8 mouse cellular contexts compared by ENCODE assay signal in the genomic region with DNA sequence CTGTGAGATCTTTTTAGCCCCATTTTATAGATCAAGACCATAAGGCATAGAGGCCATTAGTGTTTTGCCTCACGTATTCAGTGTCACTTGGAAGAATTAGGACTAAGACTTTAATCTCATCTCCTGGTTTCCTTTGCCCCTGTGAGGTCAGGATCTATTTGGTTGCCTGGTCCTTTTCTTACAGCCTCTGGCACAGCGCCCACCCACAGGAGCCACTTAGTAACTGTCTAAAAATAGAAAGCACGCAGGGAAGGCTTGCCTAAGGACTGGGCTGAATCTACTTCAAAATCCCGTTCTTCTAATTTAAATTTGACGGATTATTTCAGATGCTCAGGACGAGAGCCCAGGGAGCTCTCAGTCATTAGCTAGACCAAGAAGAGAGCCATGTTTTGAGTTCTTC. TPM values are rescaled to one million over a fixed set of nuclear protein-coding genes. Genes with fewer than 3 reads are reported as not detected.
DNase-seq lines count a peak whose midpoint lies in the region; ATAC-seq lines count a peak whose summit lies in the region.

No protein-coding gene starts in this region.

- no peak for ATAC-seq in kidney, embryonic 14.5 days (ENCODE audit: low FRiP score, low TSS enrichment)
- ATAC-seq in stomach, embryonic 14.5 days (ENCODE audit: insufficient number of reproducible peaks, insufficient read depth, low FRiP score, low read depth): no peak

- WGBS in kidney, embryonic 14.5 days: 67% methylated on average over 6 of the region's 6 CpGs
- WGBS in stomach, embryonic 14.5 days: 33% methylated on average over 6 of the region's 6 CpGs

- H3K4me1 ChIP-seq in kidney, embryonic 14.5 days (ENCODE audit: control insufficient read depth, insufficient read depth, low read length): no peaks in the 10 kb centered on the region
- no peaks in the 10 kb centered on the region for H3K4me1 ChIP-seq in stomach, embryonic 14.5 days (ENCODE audit: control insufficient read depth, insufficient read depth, low read length)

- no peak overlapping the region for H3K4me3 ChIP-seq in kidney, embryonic 14.5 days (ENCODE audit: low read length)
- H3K4me3 ChIP-seq in stomach, embryonic 14.5 days (ENCODE audit: low read depth, low read length): no peak overlapping the region

- no peak overlapping the region for H3K9ac ChIP-seq in kidney, embryonic 14.5 days (ENCODE audit: low read depth, low read length)
- no peak overlapping the region for H3K9ac ChIP-seq in stomach, embryonic 14.5 days (replicated peaks; ENCODE audit: low read depth, low read length)

- no peaks in the 10 kb centered on the region for H3K9me3 ChIP-seq in kidney, embryonic 14.5 days (ENCODE audit: control insufficient read depth, low read length)
- no peaks in the 10 kb centered on the region for H3K9me3 ChIP-seq in stomach, embryonic 14.5 days (ENCODE audit: control insufficient read depth, low read depth, low read length)

- peak; percentile 58 to 68 for DNase-seq in adrenal gland, adult (ENCODE audit: inconsistent age in 2 of 2, low spot score in 1 of 2)
- no peak for DNase-seq in adrenal gland, postnatal 4 days (ENCODE audit: low spot score in 2 of 2)
- DNase-seq in testis, postnatal 10 days (ENCODE audit: low spot score): peak; percentile 51
- no peak for DNase-seq in testis, postnatal 14 days (ENCODE audit: low spot score)
- no peak for DNase-seq in left cerebral cortex, adult 9 months (ENCODE audit: low spot score in 2 of 2)
- DNase-seq in spleen, postnatal 4 days (ENCODE audit: low spot score in 2 of 2): no peak

- no peak overlapping the region for H3K4me2 ChIP-seq in kidney, embryonic 14.5 days (replicated peaks; ENCODE audit: low read depth, low read length)
- H3K4me2 ChIP-seq in stomach, embryonic 14.5 days (replicated peaks; ENCODE audit: low read depth, low read length): no peak overlapping the region

- H3K36me3 ChIP-seq in kidney, embryonic 14.5 days (ENCODE audit: control insufficient read depth, insufficient read depth, low read length): no peaks in the 10 kb centered on the region
- H3K36me3 ChIP-seq in stomach, embryonic 14.5 days (ENCODE audit: control insufficient read depth, insufficient read depth, low read length): no peaks in the 10 kb centered on the region

- H3K27ac ChIP-seq in kidney, embryonic 14.5 days (ENCODE audit: low read depth, low read length): peak overlapping the region; percentile 19; the same call in 1 of the 2 replicates
- H3K27ac ChIP-seq in stomach, embryonic 14.5 days (ENCODE audit: low read length): peak overlapping the region; percentile 50; the same call in 1 of the 2 replicates

- H3K27me3 ChIP-seq in kidney, embryonic 14.5 days (ENCODE audit: control insufficient read depth, insufficient read depth, low read length): peaks cover 3% of the 10 kb centered on the region; the same call in 1 of the 2 replicates
- H3K27me3 ChIP-seq in stomach, embryonic 14.5 days (ENCODE audit: control insufficient read depth, insufficient read depth, low read length): no peaks in the 10 kb centered on the region

RNA-seq across cellular contexts. Expression of gene Metap2, which starts 21.8 kb away (rescaled TPM):
- total RNA-seq in adrenal gland, postnatal 4 days (2021): 100 to 1,000 TPM; 217 to 253 TPM
- polyA plus RNA-seq in kidney, embryonic 14.5 days (2014; fragmentation: Nextera tagmentation; extraction: Ambion mirVana): 212 and 221 TPM in 2 replicates
- 184 and 191 TPM in 2 replicates for polyA plus RNA-seq in stomach, embryonic 14.5 days (2014; fragmentation: Nextera tagmentation; extraction: Ambion mirVana)

Comparison
In these comparisons a context has a peak if more than half of its experiments do, and no peak if none do; other contexts are left out.
1. DNase-seq: peak in adrenal gland, adult (2 of 2) and testis, postnatal 10 days (single experiment); none in adrenal gland, postnatal 4 days (0 of 2), testis, postnatal 14 days (single experiment), left cerebral cortex, adult 9 months (0 of 2) and spleen, postnatal 4 days (0 of 2).